Mouse (Mus musculus) neural tube, embryonic 13.5 days (tissue): ENCODE measurements at regions not wholly inside any gene's neighbourhood (a gene's known extent, or its start where the extent isn't known, plus 50 kb on each side); places are given as distances from the start of the nearest gene placed in this dataset.

Experiments used
- ATAC-seq: fragments of 200-750 bp; cut with Nextera tagmentation; 2 replicates; pipeline ENCODE4 v1.8.0; 2017; ENCODE audit warnings: low read depth, mild to moderate bottlenecking, moderate TSS enrichment, moderate library complexity
- H3K27ac ChIP-seq: fragments of 300-500 bp; sonication (generic); replicated peaks from 2 replicates; pipeline ENCODE4 v1.5.1; 2015; ENCODE audit warnings: moderate library complexity, mild to moderate bottlenecking, inconsistent platforms
- H3K27me3 ChIP-seq: fragments of 300-500 bp; sonication (generic); 2 replicates; pipeline ENCODE4 v1.6.1; 2015; ENCODE audit warnings: mild to moderate bottlenecking, inconsistent platforms
- H3K36me3 ChIP-seq: fragments of 300-500 bp; sonication (generic); 2 replicates; pipeline ENCODE4 v1.6.1; 2015; ENCODE audit warnings: mild to moderate bottlenecking, inconsistent platforms
- H3K4me1 ChIP-seq: fragments of 300-500 bp; sonication (generic); replicated peaks from 2 replicates; pipeline ENCODE4 v1.6.1; 2015; ENCODE audit warnings: inconsistent platforms
- H3K4me2 ChIP-seq: fragments of 300-500 bp; sonication (generic); 2 replicates; pipeline ENCODE4 v1.6.1; 2015; ENCODE audit warnings: inconsistent platforms, mild to moderate bottlenecking, moderate library complexity
- H3K4me3 ChIP-seq: fragments of 300-500 bp; sonication (generic); 2 replicates; pipeline ENCODE4 v1.5.1; 2015; ENCODE audit warnings: mild to moderate bottlenecking, inconsistent platforms
- H3K9ac ChIP-seq: fragments of 300-500 bp; sonication (generic); 2 replicates; pipeline ENCODE4 v1.6.1; 2015; ENCODE audit warnings: moderate library complexity, mild to moderate bottlenecking, inconsistent platforms
- H3K9me3 ChIP-seq: fragments of 300-500 bp; sonication (generic); 2 replicates; pipeline ENCODE4 v1.6.1; 2016; ENCODE audit warnings: inconsistent platforms
- WGBS: fragments of 180-500 bp; shearing (Covaris S2); methylation state at CpG from one replicate; pipeline ENCODE4 v1.1.7; 2015; 5-methylcytosine and 5-hydroxymethylcytosine counted together

DNA sequence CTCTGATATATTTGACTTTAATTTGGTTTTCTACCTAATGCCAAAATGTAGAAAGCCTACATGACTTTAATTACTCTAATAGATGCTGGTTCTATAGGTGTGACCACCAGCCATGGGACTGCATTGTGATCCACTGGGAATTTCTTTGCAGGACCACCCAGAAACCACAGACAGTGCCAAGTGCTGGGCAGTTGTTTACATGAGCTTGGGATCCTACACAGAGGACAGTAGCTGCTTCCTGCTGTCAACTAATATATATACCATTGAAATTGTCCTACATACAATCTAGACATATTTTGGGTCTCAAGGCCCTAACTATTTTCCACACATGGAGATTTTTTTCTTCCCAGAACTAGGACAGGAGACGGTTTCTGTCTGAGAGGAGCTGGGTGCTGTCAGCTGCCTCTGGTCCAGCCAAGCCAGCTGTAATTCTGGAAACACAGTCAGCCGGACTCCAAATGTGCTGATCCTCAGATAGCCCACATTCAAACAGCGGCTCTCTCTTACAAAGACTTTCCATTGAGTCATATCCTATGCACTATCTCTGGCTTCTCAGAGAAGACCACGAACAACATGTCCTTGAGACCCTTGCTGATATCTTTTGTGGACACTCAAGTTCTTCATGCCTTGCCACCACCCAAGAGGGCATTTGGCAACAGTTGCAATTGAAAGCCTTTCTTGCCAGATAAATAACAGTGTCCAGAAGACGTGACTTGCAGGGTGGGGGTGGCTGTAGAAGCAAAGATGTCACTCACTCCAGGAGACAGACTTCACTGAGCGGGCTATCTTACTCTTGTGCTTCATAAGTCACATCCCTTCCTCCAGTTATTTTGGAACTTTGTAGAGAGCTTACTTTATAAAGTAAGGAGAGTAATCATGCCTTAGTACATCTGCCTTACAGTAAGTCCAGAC lies 620.1 kb downstream of the Lmo4 start:
- no peaks in the 10 kb centered on the region for H3K9me3 ChIP-seq
- H3K27ac ChIP-seq: no peak overlapping the region
- no peaks in the 10 kb centered on the region for H3K27me3 ChIP-seq
- H3K4me2 ChIP-seq: no peak overlapping the region
- H3K36me3 ChIP-seq: no peaks in the 10 kb centered on the region
- no peak for ATAC-seq
- 85% methylated on average over 6 of the region's 6 CpGs for WGBS
- H3K9ac ChIP-seq: no peak overlapping the region
- no peaks in the 10 kb centered on the region for H3K4me1 ChIP-seq
- H3K4me3 ChIP-seq: no peak overlapping the region

DNA sequence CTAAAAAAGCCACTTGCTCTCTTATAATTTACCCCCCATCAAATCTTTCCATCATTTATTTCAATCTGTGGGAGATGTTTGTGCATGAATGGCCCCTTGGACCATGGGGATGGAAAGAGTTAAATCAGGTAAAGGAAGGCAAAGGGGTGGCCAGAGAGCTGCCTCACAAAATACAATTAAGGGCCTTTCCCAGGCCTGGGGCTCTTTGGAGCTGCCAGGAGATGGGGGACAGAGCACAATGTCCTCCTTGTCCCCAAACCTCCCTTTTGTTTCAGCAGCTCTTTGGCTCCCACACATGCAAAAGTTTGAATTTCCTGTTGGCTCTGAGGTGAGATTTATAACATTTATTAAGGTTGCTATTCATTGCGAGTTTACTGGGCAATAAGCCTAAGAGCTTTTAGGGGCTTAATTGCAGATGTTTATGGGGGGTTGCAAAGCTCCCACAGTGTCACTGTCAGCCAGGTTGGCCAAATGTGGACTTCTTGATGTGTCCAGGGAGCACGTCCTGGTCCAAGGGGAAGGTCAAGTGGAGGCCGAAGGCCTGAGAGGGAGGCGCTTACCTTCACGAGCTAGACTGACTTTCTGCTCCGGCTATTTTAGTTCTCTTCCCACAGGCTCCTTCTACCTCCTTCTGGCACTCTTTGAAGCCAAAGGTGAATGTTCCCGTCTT lies 628.5 kb downstream of the Lmo4 start:
- Histone ChIP-seq H3K9me3 (no peaks in the 10 kb centered on the region), H3K27me3 (no peaks in the 10 kb centered on the region), H3K27ac (no peak overlapping the region), H3K4me1 (no peaks in the 10 kb centered on the region), H3K4me2 (no peak overlapping the region), H3K4me3 (no peak overlapping the region), H3K36me3 (no peaks in the 10 kb centered on the region), H3K9ac (no peak overlapping the region)
- ATAC-seq: no peak
- WGBS: 56% methylated on average over 7 of the region's 7 CpGs

DNA sequence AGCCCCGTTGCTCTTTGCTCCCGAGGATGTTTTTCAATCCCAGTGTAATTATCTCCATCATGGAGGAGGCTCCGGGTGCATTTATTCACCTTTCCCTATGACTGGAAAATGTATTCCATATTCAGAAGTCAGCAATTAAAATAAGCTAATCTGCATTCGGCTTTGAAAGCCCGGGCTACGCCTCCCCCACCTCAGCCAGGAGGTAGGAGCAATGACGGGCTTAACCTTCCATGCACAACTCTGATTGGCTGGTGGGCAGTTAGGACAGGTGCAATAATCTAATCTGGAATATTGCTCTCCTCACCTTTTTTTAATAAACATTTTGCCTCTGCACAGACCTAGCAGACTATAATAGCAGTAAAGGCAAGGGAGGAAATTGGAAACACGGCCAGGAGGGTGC lies 629.3 kb downstream of the Lmo4 start:
- Histone ChIP-seq H3K4me1 (no peaks in the 10 kb centered on the region), H3K9me3 (no peaks in the 10 kb centered on the region), H3K27me3 (no peaks in the 10 kb centered on the region), H3K27ac (no peak overlapping the region), H3K36me3 (no peaks in the 10 kb centered on the region), H3K9ac (no peak overlapping the region), H3K4me3 (no peak overlapping the region), H3K4me2 (no peak overlapping the region)
- 76% methylated on average over 8 of the region's 8 CpGs for WGBS
- ATAC-seq: no peak

DNA sequence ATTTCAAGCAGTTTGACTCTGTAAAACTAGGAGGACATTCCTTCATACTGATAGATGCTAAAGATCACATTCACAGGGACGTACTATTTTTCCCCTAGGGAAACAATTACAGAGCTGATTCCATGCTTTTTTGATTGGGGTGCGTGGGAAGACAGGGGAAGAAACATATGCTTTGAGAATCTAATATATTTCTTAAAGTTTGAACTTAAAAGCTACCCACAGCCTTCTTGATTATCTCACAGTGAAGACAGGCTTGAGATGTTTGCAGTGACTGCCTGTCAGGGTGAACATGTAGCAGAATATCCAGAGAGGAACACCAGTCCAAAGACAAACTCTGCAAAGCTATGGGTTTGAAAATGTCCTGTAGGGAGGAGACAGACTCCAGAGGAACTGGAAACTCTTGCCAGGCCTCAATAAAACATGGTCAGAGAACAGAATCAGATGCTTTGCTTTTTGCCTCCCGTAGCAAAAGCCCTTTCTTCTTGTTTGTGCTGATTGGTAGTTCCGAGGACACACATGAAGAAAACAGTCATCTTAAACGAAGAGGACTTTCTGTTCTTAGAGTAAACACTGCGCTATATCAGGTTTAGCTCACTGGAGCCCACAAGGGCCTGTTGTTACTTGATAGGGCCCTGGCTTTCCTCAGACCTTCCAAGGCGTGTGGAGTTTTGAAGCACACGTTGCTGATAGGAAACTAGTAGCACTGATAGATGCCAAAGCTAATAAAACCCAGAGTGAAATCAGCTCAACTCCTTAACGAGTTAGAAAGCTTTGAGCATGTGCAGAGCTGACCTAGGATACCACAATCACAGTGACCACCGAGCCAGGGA lies 630.8 kb downstream of the Lmo4 start:
- Histone ChIP-seq H3K4me2 (no peak overlapping the region), H3K9ac (no peak overlapping the region), H3K36me3 (no peaks in the 10 kb centered on the region), H3K4me3 (no peak overlapping the region), H3K9me3 (no peaks in the 10 kb centered on the region), H3K27me3 (no peaks in the 10 kb centered on the region), H3K4me1 (peaks cover 8% of the 10 kb centered on the region; the same call in 1 of the 2 replicates), H3K27ac (no peak overlapping the region)
- ATAC-seq: no peak
- WGBS: 83% methylated on average over 10 of the region's 10 CpGs

DNA sequence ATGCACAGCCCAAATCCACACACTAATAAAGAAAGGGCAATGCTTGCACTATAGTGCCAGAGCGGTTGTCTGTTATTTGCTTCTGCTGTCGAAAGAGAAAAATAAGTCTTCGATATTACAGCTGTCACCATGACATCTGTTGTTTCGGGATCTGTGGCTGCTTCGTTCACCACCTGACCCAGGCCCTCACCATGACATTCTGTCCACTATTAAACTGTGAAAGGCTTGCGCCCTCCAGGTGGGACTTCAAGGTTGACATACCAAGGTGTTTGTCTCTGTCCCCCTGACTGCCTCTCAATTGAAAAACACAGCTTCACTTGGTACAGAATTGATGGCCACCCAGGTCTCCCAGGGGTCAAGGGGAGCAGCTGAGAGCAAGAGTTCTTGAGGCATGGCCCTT lies 635.1 kb downstream of the Lmo4 start:
- Histone ChIP-seq H3K27me3 (no peaks in the 10 kb centered on the region), H3K36me3 (no peaks in the 10 kb centered on the region), H3K27ac (no peak overlapping the region), H3K9me3 (no peaks in the 10 kb centered on the region), H3K4me1 (peaks cover 12% of the 10 kb centered on the region; the same call in 1 of the 2 replicates), H3K9ac (no peak overlapping the region), H3K4me2 (no peak overlapping the region), H3K4me3 (no peak overlapping the region)
- 30% methylated on average over 6 of the region's 6 CpGs for WGBS
- no peak for ATAC-seq

DNA sequence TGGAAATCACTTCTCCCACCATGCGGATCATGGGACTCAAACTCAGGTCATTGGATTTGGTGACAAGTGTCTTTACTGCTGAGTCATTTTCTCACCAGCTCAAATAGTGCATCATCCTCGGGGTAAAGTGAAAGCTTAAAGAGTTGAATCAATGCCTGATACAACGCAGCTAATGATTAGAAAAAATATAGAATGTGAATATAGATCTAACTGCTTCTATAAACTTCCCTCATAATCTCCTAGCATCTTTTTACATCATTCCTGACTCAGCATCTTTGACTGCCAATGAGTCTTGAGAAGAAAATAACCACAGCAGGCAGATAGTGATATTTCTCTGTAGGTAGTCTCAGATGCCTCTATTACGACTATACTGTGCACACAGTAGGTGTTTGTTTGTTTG lies 640.0 kb downstream of the Lmo4 start:
- peaks cover 8% of the 10 kb centered on the region; the same call in 1 of the 2 replicates for H3K4me1 ChIP-seq
- H3K27me3 ChIP-seq: no peaks in the 10 kb centered on the region
- no peaks in the 10 kb centered on the region for H3K9me3 ChIP-seq
- no peaks in the 10 kb centered on the region for H3K36me3 ChIP-seq
- H3K27ac ChIP-seq: no peak overlapping the region
- no peak overlapping the region for H3K9ac ChIP-seq
- no peak for ATAC-seq
- H3K4me2 ChIP-seq: no peak overlapping the region
- H3K4me3 ChIP-seq: no peak overlapping the region
- 91% methylated on average over 4 of the region's 4 CpGs for WGBS

DNA sequence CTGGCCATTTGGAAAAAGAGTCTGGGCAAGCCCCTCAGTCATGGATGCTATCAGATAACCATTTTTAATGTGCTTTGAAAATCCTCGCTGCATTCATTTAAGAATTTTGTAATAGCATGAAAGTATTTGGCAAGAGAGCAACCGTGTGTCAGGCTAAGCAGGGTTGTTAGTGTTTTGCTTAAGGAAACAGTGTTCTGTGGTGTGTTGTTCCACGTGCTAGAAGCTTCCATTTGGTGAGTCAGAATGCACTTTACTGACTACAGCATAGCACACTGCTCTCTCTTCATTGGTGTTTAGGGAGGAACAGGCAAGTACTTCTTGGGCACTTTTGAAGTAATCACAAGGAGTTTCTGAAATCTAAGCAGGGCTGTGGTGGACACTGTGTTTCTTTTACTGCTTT lies 661.0 kb upstream of the Pkn2 start:
- H3K27ac ChIP-seq: no peak overlapping the region
- no peaks in the 10 kb centered on the region for H3K36me3 ChIP-seq
- no peak overlapping the region for H3K4me3 ChIP-seq
- H3K27me3 ChIP-seq: no peaks in the 10 kb centered on the region
- H3K9ac ChIP-seq: no peak overlapping the region
- H3K4me2 ChIP-seq: no peak overlapping the region
- no peaks in the 10 kb centered on the region for H3K4me1 ChIP-seq
- no peaks in the 10 kb centered on the region for H3K9me3 ChIP-seq
- ATAC-seq: no peak
- WGBS: 63% methylated on average over 3 of the region's 3 CpGs

DNA sequence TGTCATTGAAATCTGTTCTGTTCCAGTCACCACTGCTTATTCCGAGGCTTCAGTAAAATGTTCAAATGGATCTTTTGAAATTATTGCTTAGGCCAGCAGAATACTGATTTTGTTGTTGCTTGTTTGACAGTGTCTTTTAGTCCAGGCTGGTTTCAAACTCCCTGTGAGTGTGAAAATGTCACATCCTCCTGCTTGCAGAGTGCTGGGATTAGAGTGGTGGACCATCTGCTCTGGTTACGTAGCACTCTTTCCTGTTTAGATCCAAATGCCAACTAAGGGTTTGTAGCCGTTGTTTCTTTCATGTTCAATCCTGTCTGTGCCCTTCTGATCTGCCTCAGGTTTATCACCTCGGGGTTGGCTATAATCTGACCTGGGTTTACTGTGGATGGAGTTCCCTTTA lies 646.2 kb upstream of the Pkn2 start:
- Histone ChIP-seq H3K27me3 (no peaks in the 10 kb centered on the region), H3K4me1 (no peaks in the 10 kb centered on the region), H3K9me3 (no peaks in the 10 kb centered on the region), H3K4me2 (no peak overlapping the region), H3K9ac (no peak overlapping the region), H3K4me3 (no peak overlapping the region), H3K27ac (no peak overlapping the region), H3K36me3 (no peaks in the 10 kb centered on the region)
- ATAC-seq: no peak
- 72% methylated on average over 4 of the region's 4 CpGs for WGBS

DNA sequence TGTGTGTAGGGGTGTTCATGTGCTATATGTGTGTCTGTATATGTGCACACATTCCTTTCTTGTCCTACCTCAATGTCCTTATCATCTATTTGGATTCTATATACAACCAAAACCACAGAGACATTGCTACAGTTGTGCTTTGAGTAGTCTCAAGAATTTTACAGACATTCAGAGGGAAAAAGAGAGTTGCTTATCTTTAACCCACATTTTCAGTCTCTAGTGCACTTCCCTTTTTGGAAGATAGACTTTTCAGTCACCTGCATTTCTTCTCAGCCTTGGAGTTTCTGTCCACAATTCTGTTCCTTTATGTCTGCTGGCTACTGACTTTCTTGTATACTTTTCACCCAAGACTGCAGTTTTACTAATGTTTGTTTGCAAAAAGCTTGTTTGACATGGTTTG lies 645.5 kb upstream of the Pkn2 start:
- no peaks in the 10 kb centered on the region for H3K4me1 ChIP-seq
- no peaks in the 10 kb centered on the region for H3K27me3 ChIP-seq
- H3K36me3 ChIP-seq: no peaks in the 10 kb centered on the region
- no peak overlapping the region for H3K27ac ChIP-seq
- no peak overlapping the region for H3K4me3 ChIP-seq
- H3K4me2 ChIP-seq: no peak overlapping the region
- ATAC-seq: no peak
- H3K9ac ChIP-seq: no peak overlapping the region
- H3K9me3 ChIP-seq: no peaks in the 10 kb centered on the region

DNA sequence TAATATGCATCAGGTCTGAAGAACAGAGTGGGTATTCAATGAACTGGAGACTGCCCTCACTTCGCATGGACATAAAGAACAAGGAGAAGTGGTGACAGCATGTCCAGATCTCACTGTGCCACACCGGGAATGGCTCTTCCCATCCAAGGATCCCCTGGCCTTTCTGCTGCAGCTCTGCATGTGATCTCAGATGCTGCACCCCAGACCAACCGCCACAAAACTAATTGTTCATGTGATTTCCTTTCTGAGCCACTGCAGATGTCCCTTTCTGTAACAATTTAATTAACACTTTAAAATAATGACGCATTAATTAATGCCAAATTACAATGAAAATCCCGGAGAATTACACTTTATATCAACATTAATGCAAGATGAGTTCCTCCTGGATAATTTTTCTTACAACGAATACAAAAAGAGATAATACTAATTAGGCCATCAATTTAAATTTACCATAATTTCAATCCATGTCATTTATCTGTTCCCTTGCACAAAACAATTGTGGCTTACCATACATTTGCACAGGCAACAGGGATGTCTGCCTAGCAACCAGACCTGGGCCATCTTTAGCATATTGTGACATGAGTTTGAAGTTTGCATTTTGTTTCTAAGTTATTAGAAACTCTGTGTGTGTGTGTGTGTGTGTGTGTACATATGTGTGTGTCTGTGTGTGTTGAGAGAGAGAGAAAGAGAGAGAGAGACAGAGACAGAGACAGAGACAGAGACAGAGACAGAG lies 630.9 kb upstream of the Pkn2 start:
- no peak overlapping the region for H3K27ac ChIP-seq
- H3K36me3 ChIP-seq: no peaks in the 10 kb centered on the region
- H3K4me2 ChIP-seq: no peak overlapping the region
- H3K9ac ChIP-seq: no peak overlapping the region
- H3K4me1 ChIP-seq: no peaks in the 10 kb centered on the region
- no peaks in the 10 kb centered on the region for H3K9me3 ChIP-seq
- no peak overlapping the region for H3K4me3 ChIP-seq
- 63% methylated on average over 6 of the region's 6 CpGs for WGBS
- H3K27me3 ChIP-seq: no peaks in the 10 kb centered on the region
- no peak for ATAC-seq

DNA sequence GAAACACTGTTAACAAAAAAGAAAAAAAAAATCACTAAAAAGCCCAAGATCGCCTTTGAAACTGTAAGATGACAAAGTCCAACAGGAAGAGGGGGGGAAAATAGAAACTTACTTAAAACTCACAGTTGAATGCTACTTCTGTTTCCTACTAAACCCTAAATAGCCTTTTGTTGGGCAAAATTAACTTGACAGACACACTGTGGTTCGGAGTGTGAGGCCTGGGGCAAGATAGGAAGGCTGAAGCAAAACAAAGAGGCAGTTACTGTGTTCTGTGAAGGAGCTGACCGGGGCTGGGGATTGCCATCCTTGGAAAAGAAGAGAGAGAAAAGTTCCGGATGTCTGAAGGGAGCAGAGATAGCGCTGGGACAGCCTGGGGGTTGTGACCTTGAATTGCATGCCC lies 627.7 kb upstream of the Pkn2 start:
- no peak for ATAC-seq
- Histone ChIP-seq H3K9me3 (no peaks in the 10 kb centered on the region), H3K4me2 (no peak overlapping the region), H3K27ac (no peak overlapping the region), H3K9ac (no peak overlapping the region), H3K4me1 (no peaks in the 10 kb centered on the region), H3K4me3 (no peak overlapping the region), H3K27me3 (no peaks in the 10 kb centered on the region), H3K36me3 (no peaks in the 10 kb centered on the region)
- 52% methylated on average over 5 of the region's 5 CpGs for WGBS

DNA sequence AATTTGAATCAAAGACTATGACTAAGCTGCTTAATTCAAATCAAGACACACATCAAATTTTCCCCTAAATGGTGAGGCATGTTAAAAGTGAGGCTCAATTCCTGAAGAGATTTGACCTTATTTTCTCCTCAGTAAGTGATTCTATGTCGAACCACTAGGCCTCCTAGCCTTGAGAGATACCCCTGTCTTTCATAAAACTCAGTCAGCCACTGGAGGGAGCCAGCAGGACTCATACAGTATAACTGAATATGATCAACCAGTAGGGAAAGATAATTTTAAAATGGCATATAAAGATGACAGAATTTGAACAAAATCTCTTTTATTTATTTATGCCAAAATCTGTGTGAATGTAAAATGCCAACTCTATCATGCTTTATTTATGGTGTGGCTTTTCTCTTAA lies 626.5 kb upstream of the Pkn2 start:
- no peak; the same call in 1 of the 2 replicates for ATAC-seq
- Histone ChIP-seq H3K4me3 (no peak overlapping the region), H3K36me3 (no peaks in the 10 kb centered on the region), H3K4me2 (no peak overlapping the region), H3K27me3 (no peaks in the 10 kb centered on the region), H3K27ac (no peak overlapping the region), H3K9ac (no peak overlapping the region), H3K9me3 (no peaks in the 10 kb centered on the region), H3K4me1 (no peaks in the 10 kb centered on the region)
- 70% methylated on average over 1 of the region's 1 CpGs for WGBS
